Mouse (Mus musculus) megakaryocyte-erythroid progenitor cell, adult 5 weeks (primary cell): ENCODE measurements around the gene Olfr958. TPM values are rescaled to one million over a fixed set of nuclear protein-coding genes. Genes with fewer than 3 reads are reported as not detected.

Experiments used
- polyA plus RNA-seq: library from polyadenylated mRNA; stranded (reverse); fragments of >175 nt; gene quantifications from 2 replicates; pipeline ENCODE4 v1.2.3, GENCODE M21; 2012

Gene Olfr958
- polyA plus RNA-seq, result not detected in 2 replicates

GRCm38 (mm10) chr9:39553946-39554345 is at the start of gene Olfr958:
Gene Olfr958, minus strand, starts transcription at chr9:39554054.

GRCm38 (mm10) chr9:39575469-39575868 is 21.6 kb upstream of the Olfr958 start, which contains the start of gene Olfr959:
Gene Olfr959, minus strand, starts transcription at chr9:39575569.

GRCm38 (mm10) chr9:39515531-39515930 is 38.3 kb downstream of the Olfr958 start, which contains the start of gene Olfr957:
Gene Olfr957, minus strand, starts transcription at chr9:39515809.

Other genes starting within 250 kb of the Olfr958 start
- not detected in 2 replicates for gene Olfr948, start 228.0 kb downstream of the Olfr958 start, polyA plus RNA-seq
- gene Olfr951, start 166.6 kb downstream of the Olfr958 start, polyA plus RNA-seq, result not detected in 2 replicates
- gene Olfr952, start 126.9 kb downstream of the Olfr958 start, polyA plus RNA-seq, result not detected in 2 replicates
- gene Olfr954, start 97.4 kb downstream of the Olfr958 start, polyA plus RNA-seq, result not detected in 2 replicates
- gene Olfr955, start 82.1 kb downstream of the Olfr958 start, polyA plus RNA-seq, result 0.05 TPM in 1 of 2 replicates, not detected in the other
- not detected in 2 replicates for gene Olfr44, start 60.1 kb downstream of the Olfr958 start, polyA plus RNA-seq
- gene Olfr957, start 38.2 kb downstream of the Olfr958 start, polyA plus RNA-seq, result not detected in 2 replicates
- gene Olfr959, start 21.5 kb upstream of the Olfr958 start, polyA plus RNA-seq, result not detected in 2 replicates
- not detected in 2 replicates for gene AW551984, start 50.3 kb upstream of the Olfr958 start, polyA plus RNA-seq
- gene Olfr148, start 56.6 kb upstream of the Olfr958 start, polyA plus RNA-seq, result not detected in 2 replicates
- not detected in 2 replicates for gene Olfr960, start 67.3 kb upstream of the Olfr958 start, polyA plus RNA-seq
- not detected in 2 replicates for gene Olfr961, start 91.0 kb upstream of the Olfr958 start, polyA plus RNA-seq
- gene Olfr963, start 113.2 kb upstream of the Olfr958 start, polyA plus RNA-seq, result not detected in 2 replicates
- not detected in 2 replicates for gene Olfr149, start 153.1 kb upstream of the Olfr958 start, polyA plus RNA-seq
- 0.10 TPM in 1 of 2 replicates, not detected in the other for gene Olfr965, start 157.3 kb upstream of the Olfr958 start, polyA plus RNA-seq
- not detected in 2 replicates for gene Olfr150, start 176.9 kb upstream of the Olfr958 start, polyA plus RNA-seq
- gene Olfr967, start 192.2 kb upstream of the Olfr958 start, polyA plus RNA-seq, result not detected in 2 replicates
- gene Olfr968, start 229.2 kb upstream of the Olfr958 start, polyA plus RNA-seq, result not detected in 2 replicates
- gene Olfr969, start 236.9 kb upstream of the Olfr958 start, polyA plus RNA-seq, result not detected in 2 replicates